Mouse (Mus musculus) gastrocnemius, postnatal 36 days (tissue): ENCODE measurements around the gene Olfr1414. TPM values are rescaled to one million over a fixed set of nuclear protein-coding genes. Genes with fewer than 3 reads are reported as not detected.
A peak's percentile ranks its signal among the peaks of the same experiment; 100 is the strongest.
"Not testable (repeated sequence)": the region's sequence is repeated elsewhere in the genome, so short reads cannot be mapped to it uniquely, and the experiment has no call there.

ENCODE experiments used
- DNase-seq, 2 experiments: peaks; one replicate each; pipeline ENCODE4 v3.0.0; 2022
- intact Hi-C: fragments of 180-260 bp; cut with DNase I; formaldehyde crosslinking; loops from one replicate; pipeline ENCODE4 v1.15.1; 2025
- long read RNA-seq, 2 experiments: library from polyadenylated mRNA; stranded (forward); transcript quantifications; one replicate each; pipeline ENCODE4 v2.0.0; 2021
- microRNA-seq, 2 experiments: library from miRNA; unstranded; fragments of <30 nt; microRNA quantifications; one replicate each; pipeline ENCODE4 v1.2.0; 2021
- total RNA-seq, 2 experiments: library from RNA; stranded (reverse); gene quantifications; 2 replicates each; pipeline ENCODE4 v1.2.3; 2021

Olfr1414 gene
- total RNA-seq, result not detected
- long read RNA-seq, experiment 1, result 0 reads
- long read RNA-seq, experiment 2, result 0 reads

DNA sequence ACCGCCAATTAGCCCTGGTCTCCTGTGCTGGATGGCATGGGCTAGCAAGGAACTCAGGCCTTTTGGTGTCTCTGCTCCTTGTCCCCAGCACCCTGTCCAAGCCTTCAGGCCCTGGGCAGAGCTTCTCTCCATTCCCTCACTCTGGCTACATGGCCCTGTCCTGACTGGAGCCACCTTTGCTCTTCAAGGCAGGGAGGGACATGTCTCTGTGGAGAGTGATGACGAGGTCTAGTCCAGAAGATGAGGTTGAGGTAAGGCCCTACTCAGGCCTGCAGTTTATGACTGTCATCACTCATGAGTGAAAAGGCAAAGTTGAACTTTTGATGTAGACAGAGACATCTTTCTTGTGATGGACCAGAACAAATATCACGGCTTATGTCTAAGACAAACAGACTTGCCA lies at the start of gene Olfr1414:
TSS of gene Olfr1414 (minus strand) at position 101 of the 400 bp plus-strand sequence.
- DNase-seq, result no peak
- intact Hi-C loops, result no loop called here

DNA sequence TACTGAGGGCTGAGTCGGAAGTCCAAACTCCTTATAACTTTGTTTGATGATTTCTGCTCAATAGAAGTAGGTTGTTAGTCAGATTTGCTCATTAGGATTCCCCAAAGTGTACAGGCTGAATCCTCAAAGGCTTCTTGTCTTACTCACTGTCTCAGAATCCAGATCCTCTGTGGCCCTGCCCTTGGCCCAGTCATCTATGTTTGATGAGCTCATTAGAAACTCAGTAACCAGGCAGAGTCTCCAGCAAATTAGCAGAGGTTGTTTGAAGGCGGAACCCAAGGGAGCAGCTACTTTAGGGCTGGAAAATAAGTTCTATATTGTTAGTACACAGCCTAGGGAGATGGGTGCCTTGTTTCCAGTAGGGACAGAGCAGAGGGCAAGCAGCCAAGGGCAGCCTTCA lies 27.5 kb upstream of the Olfr1414 start:
- intact Hi-C loops, result no loop called here
- DNase-seq, result no peak

GRCm38 (mm10) chr1:92539071-92539470 lies 20.6 kb upstream of the Olfr1414 start:
- DNase-seq, result no peak
- intact Hi-C loops, result no loop called here

DNA sequence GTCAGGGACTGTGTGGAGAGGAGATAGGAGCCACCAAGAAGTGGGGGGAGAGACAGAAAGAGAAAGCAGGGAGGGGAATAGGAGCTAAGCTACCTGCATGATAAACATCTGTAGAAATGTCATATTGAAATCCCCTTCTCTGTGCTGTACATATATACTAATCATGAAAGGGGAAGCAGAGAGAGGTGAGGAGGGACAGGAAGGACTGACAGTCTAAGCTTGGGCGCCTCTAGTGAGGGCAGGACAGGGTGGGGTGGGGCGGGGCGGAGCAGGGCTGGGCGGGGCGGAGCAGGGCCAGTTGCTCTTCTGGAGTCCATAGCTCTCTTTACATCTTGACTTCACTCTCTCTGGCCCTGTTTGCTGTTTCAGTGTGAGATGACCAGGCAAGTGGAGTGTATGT lies 18.5 kb upstream of the Olfr1414 start:
- no peak for DNase-seq
- intact Hi-C loops, result no loop called here

GRCm38 (mm10) chr1:92523764-92524163 lies 5.3 kb upstream of the Olfr1414 start:
- intact Hi-C loops, result no loop called here
- DNase-seq, result no peak

- DNase-seq, result no peak
- intact Hi-C loops, result loop anchor here (2.0 kb wide), 1 partner anchor 89 kb away; no protein-coding TSS in a partner anchor
Observed at GRCm38 (mm10) chr1:92521376-92521775, 2.9 kb upstream of the Olfr1414 start.

DNA sequence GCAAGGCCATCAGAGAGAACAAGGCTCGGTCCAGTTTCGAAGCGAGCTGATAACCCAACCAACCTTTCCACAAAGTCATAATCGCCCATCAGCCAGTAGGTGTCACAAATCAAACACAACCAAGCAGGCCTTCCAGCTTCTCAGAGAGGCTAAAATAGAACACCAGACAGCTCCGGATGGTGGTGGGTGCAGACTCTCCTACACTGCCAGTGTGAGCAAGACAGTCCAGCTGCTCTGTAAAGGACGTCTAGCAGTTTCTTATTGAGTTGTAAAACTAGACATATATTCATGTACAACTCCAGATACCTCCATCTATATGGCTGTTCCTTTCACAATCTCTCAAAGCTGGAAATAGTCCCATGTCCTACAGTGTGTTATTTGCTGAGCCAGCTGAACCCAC lies 585 bp upstream of the Olfr1414 start:
- DNase-seq, result no peak
- intact Hi-C loops, result no loop called here

GRCm38 (mm10) chr1:92515390-92515789 lies 3.1 kb downstream of the Olfr1414 start:
- no peak for DNase-seq
- intact Hi-C loops, result no loop called here

DNA sequence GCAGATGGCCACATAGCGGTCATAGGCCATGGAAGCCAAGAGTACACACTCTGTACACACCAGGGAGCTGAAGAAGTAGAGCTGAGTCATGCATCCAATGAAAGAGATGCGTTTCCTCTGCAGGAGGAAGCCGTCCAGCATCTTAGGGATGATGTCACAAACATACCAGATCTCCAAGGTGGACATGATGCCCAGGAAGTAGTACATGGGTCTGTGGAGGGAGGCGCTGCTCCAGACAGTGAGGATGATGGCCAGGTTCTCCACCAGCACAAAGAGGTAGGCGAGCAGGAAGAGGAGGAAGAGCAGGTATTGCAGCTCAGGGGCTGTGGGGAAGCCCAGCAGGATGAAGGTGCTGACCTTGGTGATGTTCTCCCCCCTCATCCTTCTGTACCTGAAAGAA lies 6.8 kb downstream of the Olfr1414 start:
- intact Hi-C loops, DNase-seq: not testable (repeated sequence)

- intact Hi-C loops, result no loop called here
- DNase-seq, result no peak
Observed at GRCm38 (mm10) chr1:92496001-92496400, 22.5 kb downstream of the Olfr1414 start, which contains the start of gene Olfr1415. Gene Olfr1415, minus strand, starts transcription at chr1:92496101.

DNA sequence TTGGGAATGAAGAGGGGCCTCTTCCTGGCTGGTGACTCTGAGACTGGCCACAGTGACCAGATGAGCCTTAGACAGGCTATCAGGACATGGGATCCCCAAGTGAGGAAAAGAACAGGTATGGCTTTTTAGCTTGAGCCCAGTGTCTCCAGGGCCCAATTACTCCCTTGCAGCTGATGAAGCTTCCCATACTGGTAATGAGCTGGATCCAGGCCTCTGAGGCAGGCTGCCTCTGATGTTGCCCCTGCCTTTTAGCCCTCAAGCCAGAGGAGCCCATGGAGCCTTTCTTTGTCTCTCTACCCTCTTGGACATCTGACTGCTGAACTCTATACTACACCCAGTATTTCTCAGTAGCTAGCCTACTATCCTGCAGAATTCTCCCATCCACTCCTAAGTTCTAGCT lies 33.4 kb downstream of the Olfr1414 start, which contains the start of gene Olfr1416:
TSS of gene Olfr1416 (minus strand) at position 101 of the 400 bp plus-strand sequence.
- DNase-seq, result no peak
- intact Hi-C loops, result no loop called here

- DNase-seq, result no peak
- intact Hi-C loops, result no loop called here
Observed at GRCm38 (mm10) chr1:92474066-92474578, 44.3 kb downstream of the Olfr1414 start.

- intact Hi-C loops, result no loop called here
- DNase-seq, result peak; percentile 95 to 97
Observed at GRCm38 (mm10) chr1:92473165-92474041, 45.1 kb downstream of the Olfr1414 start, which contains the start of gene Ndufa10. Gene Ndufa10, minus strand, starts transcription at chr1:92473860.

GRCm38 (mm10) chr1:92468891-92469290 lies 49.6 kb downstream of the Olfr1414 start:
- intact Hi-C loops, result no loop called here
- DNase-seq, result no peak

DNA sequence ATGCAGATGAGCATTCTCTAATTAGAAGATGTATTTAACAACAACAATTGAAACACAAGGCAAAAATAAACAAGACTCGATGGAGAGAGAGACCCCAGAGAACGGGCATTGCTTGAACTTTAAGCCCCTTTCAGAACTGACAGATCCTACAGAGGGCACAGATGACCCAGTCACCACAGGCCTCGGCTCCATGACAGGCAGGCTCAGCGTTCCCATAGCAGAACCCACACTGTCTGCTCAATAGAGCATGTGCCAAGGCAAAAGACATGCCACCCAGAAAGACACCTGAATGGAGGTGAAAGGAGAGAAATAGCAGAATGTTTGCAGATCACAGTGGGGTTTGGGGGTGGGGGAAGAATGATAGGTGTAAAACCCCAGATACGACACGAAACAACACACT lies 60.0 kb downstream of the Olfr1414 start:
- DNase-seq, result no peak
- intact Hi-C loops, result no loop called here

- DNase-seq, result no peak
- intact Hi-C loops, result no loop called here
Observed at GRCm38 (mm10) chr1:92457758-92458157, 60.7 kb downstream of the Olfr1414 start.

Small RNAs within 50 kb of the gene (microRNA-seq; reads per million reads assigned to microRNA genes)
- 1.4 to 2.2 reads per million in 2 experiments for gene Mir6900

Other genes with a start within 250 kb of the Olfr1414 start
- gene Ndufa10, start 44.8 kb downstream of the Olfr1414 start, total RNA-seq, result 100 to 1,000 TPM; 447 to 473 TPM
- not detected for gene Olfr1416, start 33.5 kb downstream of the Olfr1414 start, total RNA-seq
- not detected for gene Olfr1415, start 22.6 kb downstream of the Olfr1414 start, total RNA-seq
- gene Olfr1413, start 52.7 kb upstream of the Olfr1414 start, total RNA-seq, result not detected
- gene Olfr1412, start 67.1 kb upstream of the Olfr1414 start, total RNA-seq, result not detected
- not detected for gene Olfr1411, start 75.8 kb upstream of the Olfr1414 start, total RNA-seq
- not detected for gene Olfr1410, start 87.1 kb upstream of the Olfr1414 start, total RNA-seq
- gene Olfr12, start 99.1 kb upstream of the Olfr1414 start, total RNA-seq, result not detected
- 100 to 1,000 TPM; 170 to 184 TPM for gene Cops9, start 123.3 kb upstream of the Olfr1414 start, total RNA-seq
- gene Otos, start 130.2 kb upstream of the Olfr1414 start, total RNA-seq, result not detected